Mouse (Mus musculus): ENCODE measurements at regions not wholly inside any gene's neighbourhood (a gene's known extent, or its start where the extent isn't known, plus 50 kb on each side); places are given as distances from the start of the nearest gene placed in this dataset.

DNA sequence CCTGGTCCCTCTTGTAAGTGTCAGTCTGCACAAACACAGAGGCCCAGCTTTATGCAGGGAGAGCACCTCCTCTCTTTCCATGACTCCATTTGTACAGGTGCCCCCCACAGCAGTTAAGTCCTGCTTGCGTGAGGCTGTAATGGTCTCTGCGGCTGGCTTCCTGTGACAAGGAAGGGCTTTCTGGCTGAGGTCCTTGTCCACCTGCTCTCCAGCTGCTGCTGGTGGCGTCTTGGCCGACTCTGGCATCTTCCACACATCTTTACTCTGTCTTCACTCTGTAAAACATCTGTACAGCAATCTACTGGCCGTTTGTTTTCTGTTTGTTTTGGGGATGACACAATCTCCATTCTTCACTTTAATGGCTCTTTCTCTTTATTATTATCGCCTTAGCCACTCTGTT lies 60.8 kb downstream of the Rpusd4 start:
- H3K27me3 ChIP-seq = peaks cover under 1% of the 10 kb centered on the region
- no peak overlapping the region for H3K9ac ChIP-seq (replicated peaks)
- no peaks in the 10 kb centered on the region for H3K36me3 ChIP-seq
- no peak for ATAC-seq (ENCODE audit: insufficient number of reproducible peaks, insufficient read depth, low FRiP score, low TSS enrichment, low read depth)
- peak overlapping the region; percentile 79 for H3K27ac ChIP-seq
- no peaks in the 10 kb centered on the region for H3K9me3 ChIP-seq
- 18% methylated on average over 6 of the region's 6 CpGs for WGBS
- H3K4me3 ChIP-seq (replicated peaks) = no peak overlapping the region
- peaks cover 94% of the 10 kb centered on the region for H3K4me1 ChIP-seq (replicated peaks)
- H3K4me2 ChIP-seq = no peak overlapping the region

DNA sequence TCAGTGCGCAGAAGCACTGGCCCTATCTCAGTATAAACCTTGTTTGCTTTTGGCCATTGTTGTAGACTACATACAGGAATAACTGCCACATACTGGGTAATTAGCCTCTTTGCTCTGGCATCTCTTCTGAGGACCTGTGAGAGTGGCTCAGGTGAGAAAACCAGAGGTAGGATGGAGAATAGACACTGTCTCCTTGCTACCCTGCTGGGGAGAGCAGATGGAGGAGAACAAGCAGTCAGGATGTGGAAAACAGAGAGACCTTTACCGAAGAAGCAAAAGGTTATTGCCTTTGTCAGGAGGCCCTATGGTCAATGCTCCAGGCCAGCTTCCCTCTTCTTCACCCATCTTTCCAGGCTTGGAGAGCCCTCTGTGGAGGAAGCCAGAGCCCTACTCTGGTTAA lies 62.7 kb downstream of the Rpusd4 start:
- Histone ChIP-seq H3K36me3 (no peaks in the 10 kb centered on the region), H3K27ac (peak overlapping the region; percentile 95), H3K4me1 (replicated peaks) (peaks cover 94% of the 10 kb centered on the region), H3K9me3 (no peaks in the 10 kb centered on the region), H3K27me3 (no peaks in the 10 kb centered on the region), H3K4me3 (replicated peaks) (no peak overlapping the region), H3K9ac (replicated peaks) (no peak overlapping the region), H3K4me2 (0 out of 2 replicates have a peak overlapping the region, but pooled peaks have one; percentile 10)
- WGBS = 85% methylated on average over 2 of the region's 2 CpGs
- no peak for ATAC-seq (ENCODE audit: insufficient number of reproducible peaks, insufficient read depth, low FRiP score, low TSS enrichment, low read depth)

DNA sequence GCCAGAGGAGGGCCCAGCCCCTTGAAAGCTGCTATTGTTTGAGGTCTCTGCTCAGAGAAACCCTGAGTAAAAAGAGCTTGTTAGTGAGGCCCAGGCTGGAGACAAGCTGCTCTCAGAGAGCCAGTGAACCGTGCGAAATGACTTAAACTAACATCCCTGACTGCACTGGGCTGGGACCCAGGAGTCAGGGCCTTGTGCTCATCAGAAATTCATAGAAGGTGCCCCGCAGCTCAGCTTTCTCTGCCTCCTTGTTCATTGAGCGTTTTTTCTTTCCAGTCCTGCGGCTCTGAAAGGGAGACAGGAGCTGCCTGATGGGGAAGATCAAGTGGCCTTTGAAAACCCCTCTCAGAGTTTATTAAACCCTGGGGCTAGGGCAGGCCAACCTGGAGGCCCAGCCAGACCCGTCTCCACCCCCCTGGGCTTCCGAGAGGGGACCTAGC lies 63.6 kb downstream of the Rpusd4 start:
- Histone ChIP-seq H3K4me2 (peak overlapping the region; percentile 26), H3K27ac (peak overlapping the region; percentile 95), H3K36me3 (no peaks in the 10 kb centered on the region), H3K27me3 (no peaks in the 10 kb centered on the region), H3K4me3 (replicated peaks) (no peak overlapping the region), H3K9ac (replicated peaks) (no peak overlapping the region), H3K4me1 (replicated peaks) (peaks cover 97% of the 10 kb centered on the region), H3K9me3 (no peaks in the 10 kb centered on the region)
- 17% methylated on average over 7 of the region's 7 CpGs for WGBS
- no peak for ATAC-seq (ENCODE audit: insufficient number of reproducible peaks, insufficient read depth, low FRiP score, low TSS enrichment, low read depth)

DNA sequence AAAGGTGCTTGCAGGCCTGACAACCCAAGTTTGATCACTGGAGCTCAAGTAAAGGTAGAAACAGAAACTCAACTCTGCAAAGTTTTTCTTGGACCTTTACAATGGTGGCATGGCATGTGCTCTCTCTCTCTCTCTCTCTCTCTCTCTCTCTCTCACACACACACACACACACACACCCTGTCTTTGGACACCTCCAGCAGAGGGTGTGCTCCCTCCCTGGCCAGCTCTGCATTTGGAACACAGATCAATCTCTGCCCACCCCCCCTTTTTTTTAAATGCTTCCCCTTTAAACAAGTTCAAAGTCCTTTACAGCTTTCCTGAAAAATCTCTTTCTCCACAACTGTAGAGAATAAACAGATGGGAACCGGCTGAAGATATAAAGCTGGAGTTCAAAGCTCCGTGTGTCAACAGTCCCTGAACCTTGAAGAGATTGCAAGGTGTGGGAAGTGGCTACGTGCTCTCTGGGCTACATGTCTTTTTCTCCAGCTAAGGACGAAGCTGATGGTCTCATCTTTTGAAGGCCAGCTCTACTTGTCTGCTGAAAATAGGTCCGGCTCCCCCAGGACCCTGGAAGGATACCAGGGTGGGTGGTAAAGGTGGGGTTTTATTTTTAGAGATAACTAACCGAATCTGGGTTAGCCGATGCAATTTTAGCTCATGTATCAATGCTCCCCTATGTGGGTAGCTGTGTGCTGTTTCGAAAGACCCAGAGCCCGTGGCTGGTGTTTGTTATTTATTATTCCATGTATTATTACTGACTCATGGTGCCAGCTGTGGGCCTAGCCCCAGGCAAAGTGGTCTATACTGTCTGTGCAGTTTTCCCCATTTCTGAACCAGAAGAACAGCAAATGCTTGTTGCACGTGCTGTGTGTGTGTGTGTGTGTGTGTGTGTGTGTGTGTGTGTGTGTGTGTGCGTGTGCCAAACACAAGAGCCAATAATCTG lies 65.3 kb downstream of the Rpusd4 start:
- no peak overlapping the region for H3K4me2 ChIP-seq
- peaks cover 89% of the 10 kb centered on the region for H3K4me1 ChIP-seq (replicated peaks)
- peak overlapping the region; percentile 95 for H3K27ac ChIP-seq
- no peak overlapping the region for H3K9ac ChIP-seq (replicated peaks)
- no peak overlapping the region for H3K4me3 ChIP-seq (replicated peaks)
- H3K27me3 ChIP-seq = no peaks in the 10 kb centered on the region
- H3K9me3 ChIP-seq = no peaks in the 10 kb centered on the region
- ATAC-seq (ENCODE audit: insufficient number of reproducible peaks, insufficient read depth, low FRiP score, low TSS enrichment, low read depth) = no peak
- 42% methylated on average over 11 of the region's 11 CpGs for WGBS
- no peaks in the 10 kb centered on the region for H3K36me3 ChIP-seq

DNA sequence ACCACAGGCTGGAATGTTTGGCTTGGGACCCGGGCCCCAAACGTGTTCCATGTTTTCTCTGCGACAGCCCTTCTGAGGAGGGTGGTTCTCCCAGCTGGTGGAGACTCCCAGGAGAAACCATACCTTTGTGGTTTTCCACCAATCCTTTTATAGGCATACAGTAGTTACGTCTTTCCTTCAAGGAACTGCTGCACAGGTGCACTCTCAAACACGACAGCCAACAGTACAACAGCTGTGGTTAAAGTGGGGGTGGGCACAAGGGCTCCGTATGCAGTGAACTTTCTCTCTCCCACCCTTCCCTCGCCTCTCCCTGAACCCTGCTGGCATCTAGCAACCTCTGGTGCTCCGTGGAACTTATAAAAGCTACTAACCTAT lies 66.0 kb downstream of the Rpusd4 start:
- Histone ChIP-seq H3K4me3 (replicated peaks) (no peak overlapping the region), H3K27ac (peak overlapping the region; percentile 95), H3K27me3 (no peaks in the 10 kb centered on the region), H3K9ac (replicated peaks) (no peak overlapping the region), H3K4me2 (peak overlapping the region; percentile 6; the same call in 1 of the 2 replicates), H3K36me3 (no peaks in the 10 kb centered on the region), H3K9me3 (no peaks in the 10 kb centered on the region), H3K4me1 (replicated peaks) (peaks cover 91% of the 10 kb centered on the region)
- 34% methylated on average over 8 of the region's 8 CpGs for WGBS
- ATAC-seq (ENCODE audit: insufficient number of reproducible peaks, insufficient read depth, low FRiP score, low TSS enrichment, low read depth) = peak; percentile 27; the same call in 1 of the 2 replicates

DNA sequence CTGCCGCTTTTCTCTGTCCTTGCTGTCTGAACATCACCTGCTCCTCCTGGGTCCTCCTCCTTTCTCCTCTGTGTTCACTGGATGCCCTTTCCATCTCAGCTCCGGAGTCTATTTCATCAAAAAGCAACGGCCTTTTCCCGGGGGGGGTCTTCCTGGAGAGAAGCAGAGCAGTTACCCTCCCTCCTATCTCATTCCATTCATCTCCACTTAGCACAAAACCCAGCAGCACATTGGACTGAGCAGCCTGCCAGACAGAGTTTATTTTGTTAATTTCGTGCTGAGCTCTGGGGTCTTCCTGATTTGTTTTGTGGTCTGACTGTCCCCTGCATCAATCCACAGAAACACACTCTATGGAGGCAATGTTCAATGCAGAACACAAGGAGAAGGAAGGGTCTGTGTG lies 66.9 kb downstream of the Rpusd4 start:
- Histone ChIP-seq H3K27ac (peak overlapping the region; percentile 95), H3K36me3 (no peaks in the 10 kb centered on the region), H3K4me3 (replicated peaks) (no peak overlapping the region), H3K4me2 (no peak overlapping the region), H3K4me1 (replicated peaks) (peaks cover 91% of the 10 kb centered on the region), H3K9ac (replicated peaks) (no peak overlapping the region), H3K9me3 (no peaks in the 10 kb centered on the region), H3K27me3 (no peaks in the 10 kb centered on the region)
- 81% methylated on average over 5 of the region's 5 CpGs for WGBS
- ATAC-seq (ENCODE audit: insufficient number of reproducible peaks, insufficient read depth, low FRiP score, low TSS enrichment, low read depth) = no peak

DNA sequence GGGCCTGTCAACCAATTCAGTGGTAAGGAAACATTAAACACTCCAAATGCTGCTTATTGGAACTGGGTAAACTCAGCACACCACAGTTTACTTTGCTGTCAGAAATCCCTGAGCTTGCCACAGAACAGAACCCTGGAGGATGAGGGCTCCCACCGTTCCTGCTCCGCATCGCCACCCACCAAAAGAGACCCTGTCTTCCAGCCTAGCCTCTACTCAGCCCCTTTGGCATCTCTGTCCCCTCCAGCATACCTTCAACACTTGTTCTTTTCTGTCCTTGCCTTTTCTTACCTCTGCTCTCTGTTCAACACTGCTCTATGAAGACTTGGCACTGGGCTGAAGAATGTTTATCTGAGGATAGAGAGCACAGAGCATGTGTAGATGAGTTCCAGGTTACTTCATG lies 67.5 kb downstream of the Rpusd4 start:
- Histone ChIP-seq H3K4me1 (replicated peaks) (peaks cover 91% of the 10 kb centered on the region), H3K4me3 (replicated peaks) (no peak overlapping the region), H3K27me3 (no peaks in the 10 kb centered on the region), H3K36me3 (no peaks in the 10 kb centered on the region), H3K9ac (replicated peaks) (no peak overlapping the region), H3K4me2 (no peak overlapping the region), H3K27ac (peak overlapping the region; percentile 95), H3K9me3 (no peaks in the 10 kb centered on the region)
- ATAC-seq (ENCODE audit: insufficient number of reproducible peaks, insufficient read depth, low FRiP score, low TSS enrichment, low read depth) = no peak
- 89% methylated on average over 3 of the region's 3 CpGs for WGBS

DNA sequence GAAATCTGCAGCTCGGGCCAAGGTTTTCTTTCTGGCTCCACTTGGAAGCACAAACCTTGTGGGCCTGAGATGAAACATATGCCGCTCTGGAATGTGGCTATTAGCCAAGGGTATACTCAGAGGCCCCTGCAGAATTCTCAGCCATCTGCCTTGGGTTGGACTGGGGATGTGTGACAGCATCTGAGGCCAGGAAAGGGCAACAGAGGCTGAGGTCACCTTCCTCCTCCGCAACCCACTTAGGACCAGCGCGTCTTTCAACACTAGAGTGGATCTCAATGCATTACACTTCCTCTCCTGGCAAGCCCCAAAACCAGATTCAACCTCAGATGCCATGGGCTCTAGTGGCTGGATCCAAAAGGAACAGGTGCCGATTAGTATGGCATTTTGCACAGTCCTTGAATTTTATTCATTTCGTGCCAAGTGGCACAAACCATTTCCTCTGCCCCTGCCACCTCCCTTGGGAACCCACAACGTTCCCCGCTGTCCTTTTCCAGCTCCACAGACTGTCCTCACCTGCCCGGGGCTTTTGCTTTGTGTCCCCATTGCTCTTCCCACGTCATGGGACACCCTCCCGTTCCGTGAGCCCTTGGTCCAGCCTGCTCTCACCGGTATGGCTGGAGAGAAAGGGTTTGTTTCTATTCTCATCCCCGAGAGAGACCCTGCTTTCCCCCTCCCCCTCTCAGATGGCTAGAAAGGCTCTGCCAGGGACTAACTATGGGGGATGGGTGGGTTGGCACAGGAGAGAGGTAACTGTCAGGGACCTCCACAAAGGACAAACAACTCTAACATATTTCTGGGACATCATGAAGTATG lies 68.4 kb downstream of the Rpusd4 start:
- H3K4me3 ChIP-seq (replicated peaks) = no peak overlapping the region
- no peaks in the 10 kb centered on the region for H3K9me3 ChIP-seq
- peak overlapping the region; percentile 95 for H3K27ac ChIP-seq
- no peaks in the 10 kb centered on the region for H3K27me3 ChIP-seq
- WGBS = 62% methylated on average over 15 of the region's 15 CpGs
- H3K4me2 ChIP-seq = no peak overlapping the region
- no peaks in the 10 kb centered on the region for H3K36me3 ChIP-seq
- no peak for ATAC-seq (ENCODE audit: insufficient number of reproducible peaks, insufficient read depth, low FRiP score, low TSS enrichment, low read depth)
- H3K4me1 ChIP-seq (replicated peaks) = peaks cover 91% of the 10 kb centered on the region
- no peak overlapping the region; the same call in 1 of the 2 replicates for H3K9ac ChIP-seq (replicated peaks)

DNA sequence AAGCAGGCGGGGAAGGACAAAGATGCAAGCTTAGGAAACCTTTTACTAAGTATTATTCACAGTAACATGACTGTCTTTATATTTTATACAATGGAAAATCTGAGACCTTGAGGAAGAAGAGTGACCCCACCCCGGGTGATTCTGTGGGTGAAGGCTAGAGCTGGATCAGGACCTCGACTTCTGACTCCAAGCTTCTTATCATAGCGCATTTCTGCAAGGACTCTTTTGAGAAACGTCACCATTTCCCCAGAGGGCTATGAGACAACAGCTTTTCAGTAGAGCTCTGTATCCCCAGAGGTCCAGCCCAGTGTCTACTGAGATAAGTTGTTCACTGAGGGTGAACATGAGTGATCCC lies 69.0 kb downstream of the Rpusd4 start:
- H3K36me3 ChIP-seq = no peaks in the 10 kb centered on the region
- WGBS = 88% methylated on average over 5 of the region's 5 CpGs
- no peak for ATAC-seq (ENCODE audit: insufficient number of reproducible peaks, insufficient read depth, low FRiP score, low TSS enrichment, low read depth)
- no peaks in the 10 kb centered on the region for H3K27me3 ChIP-seq
- H3K4me2 ChIP-seq = no peak overlapping the region
- H3K9me3 ChIP-seq = no peaks in the 10 kb centered on the region
- peaks cover 91% of the 10 kb centered on the region for H3K4me1 ChIP-seq (replicated peaks)
- H3K27ac ChIP-seq = peak overlapping the region; percentile 95; the same call in 1 of the 2 replicates
- no peak overlapping the region for H3K4me3 ChIP-seq (replicated peaks)
- H3K9ac ChIP-seq (replicated peaks) = no peak overlapping the region

DNA sequence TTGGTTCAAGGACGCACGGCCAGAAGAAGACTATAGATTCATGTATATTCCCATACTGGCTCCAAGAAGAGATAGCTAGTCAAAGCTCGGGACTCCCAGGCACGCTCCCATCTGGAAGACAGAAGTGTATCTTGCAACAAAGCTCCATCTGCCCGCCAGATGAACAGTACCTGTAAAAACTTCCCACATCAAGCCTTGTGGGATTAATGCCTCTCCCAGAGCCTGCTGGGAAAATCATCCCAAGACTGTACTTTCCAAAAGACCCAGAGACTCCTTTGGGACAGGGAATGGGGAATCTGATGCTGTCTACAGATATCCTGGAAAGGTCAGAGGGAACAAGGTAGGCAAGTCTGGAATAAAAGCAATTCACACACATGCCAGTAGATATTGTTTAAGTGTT lies 71.2 kb downstream of the Rpusd4 start:
- H3K36me3 ChIP-seq = no peaks in the 10 kb centered on the region
- H3K27ac ChIP-seq = peak overlapping the region; percentile 94
- no peak for ATAC-seq (ENCODE audit: insufficient number of reproducible peaks, insufficient read depth, low FRiP score, low TSS enrichment, low read depth)
- no peak overlapping the region for H3K4me2 ChIP-seq
- H3K4me3 ChIP-seq (replicated peaks) = no peak overlapping the region
- H3K4me1 ChIP-seq (replicated peaks) = peaks cover 90% of the 10 kb centered on the region
- no peak overlapping the region for H3K9ac ChIP-seq (replicated peaks)
- no peaks in the 10 kb centered on the region for H3K9me3 ChIP-seq
- H3K27me3 ChIP-seq = no peaks in the 10 kb centered on the region
- WGBS = 68% methylated on average over 5 of the region's 5 CpGs

DNA sequence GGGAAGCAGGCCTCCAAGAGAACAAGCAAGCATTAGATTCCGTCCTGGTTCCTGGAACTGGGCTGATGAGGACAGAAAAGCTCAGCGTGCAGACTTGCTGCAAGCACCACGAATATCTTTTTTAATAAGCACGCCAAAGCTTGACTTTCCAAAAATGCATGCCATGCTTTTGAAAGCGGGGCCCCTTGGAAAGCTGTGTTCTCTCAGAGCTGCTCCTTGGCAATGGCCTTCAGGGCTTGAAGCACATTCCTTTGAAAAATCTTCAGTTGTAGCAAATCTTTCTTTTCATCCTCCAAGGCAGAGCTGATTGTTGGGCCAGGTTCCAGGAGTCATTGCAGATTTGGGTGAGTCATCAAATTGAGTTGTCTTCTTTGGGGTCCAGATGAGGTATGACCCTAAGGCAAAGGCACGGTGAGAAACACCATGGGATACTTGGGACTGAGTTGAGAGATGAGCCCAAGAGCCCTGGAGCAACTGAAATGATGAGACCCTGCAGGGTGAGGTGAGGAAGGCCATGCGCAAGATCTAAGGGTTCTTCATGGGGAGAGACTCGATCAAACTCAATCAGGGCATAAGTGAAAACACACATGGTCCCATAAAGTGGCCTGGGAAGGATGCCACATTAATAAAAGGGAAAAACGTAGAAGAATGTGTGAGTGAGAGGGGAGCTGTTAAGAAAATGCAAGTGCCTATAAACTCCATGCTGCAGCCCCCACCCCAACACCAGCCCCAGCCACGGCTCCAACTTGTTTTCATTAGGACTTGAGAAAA lies 72.0 kb downstream of the Rpusd4 start:
- no peaks in the 10 kb centered on the region for H3K36me3 ChIP-seq
- 51% methylated on average over 10 of the region's 10 CpGs for WGBS
- H3K27ac ChIP-seq = peak overlapping the region; percentile 94
- peak overlapping the region; percentile 7; the same call in 1 of the 2 replicates for H3K4me2 ChIP-seq
- H3K9me3 ChIP-seq = no peaks in the 10 kb centered on the region
- H3K27me3 ChIP-seq = no peaks in the 10 kb centered on the region
- H3K4me1 ChIP-seq (replicated peaks) = peaks cover 86% of the 10 kb centered on the region
- peak; percentile 24; the same call in 1 of the 2 replicates for ATAC-seq (ENCODE audit: insufficient number of reproducible peaks, insufficient read depth, low FRiP score, low TSS enrichment, low read depth)
- H3K9ac ChIP-seq (replicated peaks) = no peak overlapping the region
- H3K4me3 ChIP-seq (replicated peaks) = no peak overlapping the region

All from limb, embryonic 12.5 days (tissue).